Mouse (Mus musculus) spleen, postnatal 10 days (tissue): ENCODE results near the gene Col4a1.

ENCODE experiments used
- DNase-seq, 2 experiments: peaks; one replicate each; pipeline ENCODE4 v3.0.0; 2021 to 2022; ENCODE audit warnings: low spot score in 2 of 2

The Col4a1 gene

DNA sequence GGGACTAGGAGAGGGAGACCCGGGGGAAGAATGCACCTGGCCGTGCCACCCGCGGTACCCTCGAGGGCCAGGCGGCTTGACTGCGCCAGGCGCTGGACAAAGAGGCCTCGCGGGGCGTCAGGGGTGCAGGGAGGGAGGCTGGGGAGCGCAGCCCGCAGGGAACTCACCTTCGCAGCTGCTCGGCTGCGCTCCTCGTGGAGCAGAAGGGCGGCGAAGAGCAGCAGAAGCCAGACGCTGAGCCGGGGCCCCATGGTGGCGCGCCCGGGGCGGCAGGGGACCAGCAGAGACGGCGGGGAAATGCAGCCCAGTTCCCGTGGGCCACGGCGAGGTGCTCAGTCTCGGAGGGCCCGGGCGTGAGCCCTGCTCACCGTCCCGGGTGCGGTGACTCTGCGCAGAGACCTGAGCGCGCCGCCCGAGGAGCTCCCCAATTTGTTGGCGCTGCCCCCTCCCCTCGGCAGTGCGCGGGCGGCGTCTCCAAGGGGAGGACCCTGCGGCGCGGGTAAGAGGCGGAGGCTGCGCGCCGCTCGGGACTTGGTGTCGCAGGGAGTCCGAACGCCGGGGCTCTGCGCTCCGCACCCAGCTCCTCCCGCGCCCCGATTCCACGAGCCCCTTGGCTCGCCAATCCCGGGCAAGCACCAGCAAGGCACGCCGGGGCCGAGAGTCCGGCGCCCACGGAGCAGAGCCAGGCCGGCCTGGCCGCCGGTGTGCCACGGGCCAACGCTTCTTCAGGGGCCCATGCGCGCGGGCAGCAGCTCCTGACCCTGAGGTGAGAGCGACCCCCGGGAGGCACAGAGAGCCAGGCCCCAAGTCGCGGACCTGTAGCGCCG is at the start of gene Col4a1, which contains the start of gene Col4a2:
TSS of gene Col4a1 (minus strand) at position 478 of the 827 bp plus-strand sequence.
TSS of gene Col4a2 (plus strand) at position 457 of the 827 bp plus-strand sequence.
- DNase-seq = no peak

DNA sequence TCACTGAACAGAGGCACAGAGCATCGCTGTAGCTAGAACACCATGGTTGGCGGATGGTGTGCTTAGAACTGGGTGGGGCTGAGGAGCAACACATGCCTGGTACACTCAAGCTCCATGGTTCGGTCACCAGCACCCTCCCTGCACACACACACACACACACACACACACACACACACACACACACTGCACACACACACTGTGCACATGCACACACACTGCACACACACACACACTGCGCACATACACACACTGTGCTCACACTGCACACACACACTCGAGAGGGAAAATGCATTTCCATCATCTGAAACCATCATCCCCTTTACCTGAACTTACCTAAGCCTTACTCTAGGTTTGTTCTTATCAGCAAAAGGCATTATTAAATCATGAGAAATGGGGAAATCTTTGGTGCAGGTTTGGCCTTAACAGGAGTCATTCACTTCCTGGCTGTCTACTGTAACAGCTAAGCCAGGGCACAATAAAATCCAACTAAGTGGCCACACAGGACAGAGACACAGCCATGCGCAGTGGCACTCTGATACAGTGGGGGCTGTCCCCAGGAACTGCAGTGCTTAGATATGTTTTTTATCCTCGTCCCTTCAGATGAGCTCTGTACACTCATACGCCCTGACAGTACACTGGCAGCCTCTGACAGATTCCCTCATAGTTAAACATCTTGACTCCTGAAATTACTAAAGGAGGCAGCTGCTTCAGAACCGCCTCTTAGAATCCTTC is 49.1 kb upstream of the Col4a1 start:
- no peak for DNase-seq

DNA sequence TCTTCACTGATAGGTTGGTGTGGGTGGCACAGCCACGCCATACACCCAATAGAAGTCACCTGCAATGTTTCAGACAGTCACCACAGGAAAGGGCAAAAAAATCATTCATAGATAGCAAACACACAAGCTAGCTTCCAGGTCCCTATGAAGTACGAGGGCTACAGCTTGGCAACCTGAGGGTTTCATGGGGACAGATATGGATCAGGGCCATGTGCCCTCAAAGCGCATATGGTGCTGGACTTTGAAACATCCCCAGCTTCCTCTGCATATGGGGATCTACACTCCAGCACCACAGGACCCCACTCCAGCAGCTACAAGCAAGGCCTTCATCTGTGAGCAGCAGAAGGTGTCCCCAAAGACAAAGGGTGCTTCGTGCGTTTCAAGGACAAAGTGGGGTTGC is 47.2 kb upstream of the Col4a1 start:
- DNase-seq = no peak

DNA sequence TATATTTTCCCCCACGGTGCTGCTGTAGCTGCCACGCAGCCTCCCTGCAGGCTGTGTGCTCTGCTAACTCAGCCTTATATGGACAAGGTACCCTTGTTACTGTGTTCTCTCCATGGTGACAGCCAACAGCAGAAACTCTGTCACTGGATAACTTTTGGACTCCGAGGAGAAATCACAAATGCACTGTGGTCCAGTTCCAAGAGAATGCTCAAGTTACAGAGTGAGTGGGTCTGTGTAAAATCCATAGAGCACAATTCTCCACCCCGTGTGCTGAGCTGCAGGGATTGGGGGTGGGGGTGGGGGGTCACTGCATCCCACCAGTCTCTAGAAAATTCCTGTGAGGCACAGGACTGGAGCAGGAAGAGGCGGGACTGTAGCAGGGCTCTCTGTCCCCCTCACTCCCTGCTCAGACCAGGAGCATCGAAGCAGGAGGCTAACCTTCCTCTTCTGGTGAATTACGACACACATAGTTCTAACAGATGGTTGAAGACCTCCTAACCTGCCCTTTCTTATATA is 45.4 kb upstream of the Col4a1 start:
- DNase-seq = no peak

DNA sequence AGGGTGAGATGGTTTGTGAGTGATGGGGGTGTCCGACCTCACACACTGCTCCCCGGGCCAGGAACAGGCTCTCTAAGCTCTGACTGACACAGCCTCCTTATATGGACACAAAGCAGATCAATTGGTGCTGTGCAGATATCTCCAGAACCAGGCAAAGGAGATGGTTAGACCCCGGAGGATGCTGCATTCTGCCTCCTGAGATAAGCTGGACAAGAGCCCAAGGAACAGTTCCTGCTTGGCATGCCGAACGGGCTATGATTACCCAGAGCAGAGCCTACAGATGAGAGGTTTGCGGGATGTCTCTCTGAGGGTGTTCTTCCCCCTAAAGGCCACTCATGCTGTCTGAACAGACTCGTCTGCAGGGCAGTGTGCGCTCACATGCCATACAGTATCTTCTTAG is 44.1 kb upstream of the Col4a1 start:
- no peak for DNase-seq

DNA sequence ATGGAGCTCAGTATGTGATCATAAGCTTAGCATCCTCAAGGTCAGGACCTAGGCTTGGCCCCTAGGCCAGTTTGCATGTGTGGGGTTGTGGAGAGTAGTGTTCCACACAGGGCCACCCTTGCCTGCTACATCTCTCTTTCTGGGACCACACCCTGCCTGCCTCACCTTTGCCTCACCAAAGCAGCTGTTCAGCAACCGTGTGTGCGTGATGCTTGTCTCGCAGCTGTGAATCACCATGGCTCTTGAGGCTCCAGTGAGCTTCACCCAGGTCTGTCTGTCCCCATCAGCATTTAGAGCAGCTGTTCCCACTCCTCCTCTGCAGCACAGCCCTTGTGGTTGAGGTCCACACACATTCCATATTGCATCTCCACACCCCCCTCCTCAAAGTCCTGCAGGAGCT is 43.3 kb upstream of the Col4a1 start:
- DNase-seq = no peak

DNA sequence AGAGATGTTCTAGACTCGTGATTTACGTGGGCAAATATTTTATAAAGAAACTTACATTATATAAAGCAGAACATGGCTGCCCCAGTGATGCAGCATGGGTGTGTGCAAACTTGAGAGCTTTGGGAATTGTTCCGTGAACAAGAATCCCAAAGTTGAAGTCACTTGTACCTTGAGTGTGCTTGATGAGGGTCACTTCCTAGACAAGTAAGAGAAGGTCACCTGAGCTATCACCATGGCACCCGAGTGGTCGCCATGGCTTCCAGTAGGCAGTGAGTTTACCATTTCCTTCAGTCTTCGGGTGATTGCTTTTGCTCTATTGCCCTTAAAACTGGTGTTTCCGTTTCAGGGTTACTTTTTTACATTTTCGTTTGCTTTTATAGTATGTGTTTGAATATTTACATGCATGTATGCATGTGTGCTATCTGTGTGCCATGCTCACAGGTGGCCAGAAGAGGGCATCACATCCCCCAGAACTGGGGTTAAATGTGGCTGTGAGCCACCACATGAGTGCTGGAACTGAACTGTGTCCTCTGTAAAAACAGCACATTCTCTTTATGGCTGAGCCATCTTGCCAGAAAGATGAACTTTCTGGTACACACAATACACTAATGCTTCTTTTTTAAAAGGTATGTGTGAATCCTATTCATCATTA is 42.3 kb upstream of the Col4a1 start:
- DNase-seq = no peak

DNA sequence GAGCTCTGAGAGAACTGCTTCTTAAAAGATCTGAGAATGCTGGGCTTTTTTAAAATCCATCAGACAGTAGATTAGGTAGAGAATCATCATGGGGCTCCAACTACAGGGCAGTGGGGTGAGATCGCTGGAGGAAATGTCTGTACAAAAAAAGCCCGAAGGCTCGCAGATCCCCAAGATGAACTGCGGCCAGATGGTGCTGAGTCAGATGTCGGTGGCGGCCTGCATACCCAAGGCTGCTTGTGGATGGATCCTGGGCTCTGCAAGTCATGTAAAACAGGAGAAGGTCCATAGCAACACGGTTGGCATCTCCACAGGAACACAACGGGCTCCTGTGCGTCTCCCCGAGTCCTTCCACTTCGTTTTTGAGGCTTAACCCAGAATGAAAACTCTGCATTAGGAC is 39.9 kb upstream of the Col4a1 start:
- DNase-seq = no peak

DNA sequence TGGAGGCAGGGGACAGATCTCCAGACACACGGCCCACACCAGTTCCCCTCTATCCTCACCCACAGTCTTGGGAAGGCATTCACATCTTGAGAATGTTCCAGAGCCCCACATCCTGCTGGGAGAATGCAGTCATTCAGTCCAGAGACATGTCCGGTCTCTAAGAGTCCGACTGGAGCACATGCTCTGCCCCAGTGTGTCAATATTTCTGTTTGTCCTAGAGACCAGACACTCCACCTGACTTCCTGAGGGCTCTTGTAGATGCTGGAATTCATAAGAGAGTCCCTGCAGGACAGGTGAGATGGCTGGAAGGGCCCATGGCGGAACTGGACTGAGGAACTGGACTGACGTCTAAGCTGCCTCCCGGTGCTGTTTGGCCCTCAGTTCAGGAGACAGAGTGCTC is 38.7 kb upstream of the Col4a1 start:
- no peak for DNase-seq

DNA sequence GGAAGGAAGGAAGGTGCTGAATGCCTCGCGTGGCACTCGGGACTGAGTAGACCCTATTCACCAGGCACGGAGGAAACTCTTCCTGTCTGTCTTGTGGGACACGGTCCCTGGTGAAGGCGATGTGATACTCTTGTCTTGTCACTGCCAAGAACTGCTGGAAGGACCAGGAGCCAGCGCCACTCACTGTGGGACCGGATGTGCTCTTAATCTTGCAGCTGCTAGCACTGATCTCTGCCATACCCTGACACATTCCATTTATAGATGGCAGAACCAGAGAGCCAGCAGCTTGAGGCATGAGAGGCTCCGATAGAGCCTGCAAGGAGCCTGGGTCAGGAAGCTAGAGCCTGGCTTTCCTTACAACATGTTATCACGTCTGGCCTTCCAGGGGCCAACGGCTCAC is 36.0 kb upstream of the Col4a1 start:
- no peak for DNase-seq

DNA sequence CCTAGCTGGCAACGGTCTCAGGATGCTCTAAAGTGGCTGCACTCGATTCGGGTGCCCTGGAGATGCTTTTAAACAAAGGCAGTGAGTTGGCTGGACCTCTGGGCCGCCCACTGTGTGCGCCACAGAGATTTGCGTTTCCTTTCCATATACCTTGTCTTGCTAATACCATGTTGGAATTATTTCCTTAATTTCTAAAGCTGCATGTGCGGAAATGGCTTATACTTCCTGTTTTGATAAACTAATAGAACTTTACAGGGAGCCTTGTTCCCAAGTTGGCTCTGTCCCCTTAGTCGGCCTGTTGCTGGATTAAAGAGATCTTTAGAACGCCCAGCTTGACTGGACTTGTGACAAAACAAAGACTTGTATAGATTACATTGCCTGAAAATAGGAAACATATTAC is 35.1 kb upstream of the Col4a1 start:
- no peak for DNase-seq

DNA sequence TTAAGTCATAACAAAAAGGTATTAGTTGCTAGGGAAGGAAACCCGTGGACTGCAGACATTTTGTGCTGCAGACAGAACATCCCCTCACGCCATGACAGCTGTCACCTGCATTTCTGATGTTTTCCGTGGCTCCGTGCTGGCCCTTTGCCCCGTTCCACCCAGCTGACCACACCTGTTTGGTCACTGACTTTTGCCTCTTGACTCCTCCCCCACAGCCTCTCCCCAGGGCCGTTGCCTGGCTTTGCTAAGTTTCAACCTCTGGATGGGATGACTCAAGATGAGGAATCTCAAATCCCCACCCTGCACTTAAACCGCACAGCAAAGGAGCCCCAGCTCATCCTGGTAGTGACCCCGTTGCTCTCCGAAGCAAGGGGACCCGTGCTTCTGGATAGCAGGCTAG is 33.6 kb upstream of the Col4a1 start:
- DNase-seq = no peak

DNA sequence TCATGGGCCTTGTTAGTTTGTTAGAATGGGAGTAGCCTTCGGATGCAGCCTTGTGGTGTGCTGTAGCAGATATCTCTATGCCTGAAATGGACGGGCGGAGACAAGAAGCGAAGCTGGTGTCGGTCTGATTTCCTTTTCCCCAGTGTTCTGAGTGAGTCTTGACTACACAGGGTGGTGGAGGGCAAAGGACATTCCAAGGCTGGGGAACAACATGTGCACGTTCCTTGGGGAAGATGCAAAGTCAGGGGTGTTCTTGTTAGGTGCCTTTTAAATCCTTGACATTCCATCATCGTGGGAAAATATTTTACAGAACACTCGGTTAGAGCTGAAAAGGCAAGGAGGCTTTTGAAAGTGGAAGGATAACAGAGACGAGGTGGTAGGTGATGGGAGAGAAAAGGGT is 31.8 kb upstream of the Col4a1 start:
- no peak for DNase-seq

DNA sequence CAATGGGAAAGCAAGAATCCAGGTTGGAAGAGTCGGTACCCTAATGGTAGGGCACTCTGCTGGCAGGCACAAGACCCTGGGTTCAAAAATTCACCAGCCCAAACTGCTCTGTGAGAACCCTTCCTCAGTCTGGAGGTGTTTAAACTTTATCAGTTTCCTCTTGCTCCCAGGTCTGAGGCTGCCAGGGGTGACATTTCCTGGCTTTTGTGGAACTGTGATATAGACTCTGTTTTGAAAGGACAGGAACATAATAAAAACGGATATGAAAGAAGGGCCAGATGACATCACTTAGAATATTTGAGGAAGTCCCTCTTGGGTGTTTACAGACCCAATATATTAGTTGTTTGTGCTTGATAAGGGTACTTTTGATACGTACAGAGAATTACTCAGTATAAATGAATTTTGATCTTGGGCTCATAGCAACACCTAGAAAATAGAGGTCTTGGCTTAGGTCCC is 28.5 kb upstream of the Col4a1 start:
- no peak for DNase-seq

DNA sequence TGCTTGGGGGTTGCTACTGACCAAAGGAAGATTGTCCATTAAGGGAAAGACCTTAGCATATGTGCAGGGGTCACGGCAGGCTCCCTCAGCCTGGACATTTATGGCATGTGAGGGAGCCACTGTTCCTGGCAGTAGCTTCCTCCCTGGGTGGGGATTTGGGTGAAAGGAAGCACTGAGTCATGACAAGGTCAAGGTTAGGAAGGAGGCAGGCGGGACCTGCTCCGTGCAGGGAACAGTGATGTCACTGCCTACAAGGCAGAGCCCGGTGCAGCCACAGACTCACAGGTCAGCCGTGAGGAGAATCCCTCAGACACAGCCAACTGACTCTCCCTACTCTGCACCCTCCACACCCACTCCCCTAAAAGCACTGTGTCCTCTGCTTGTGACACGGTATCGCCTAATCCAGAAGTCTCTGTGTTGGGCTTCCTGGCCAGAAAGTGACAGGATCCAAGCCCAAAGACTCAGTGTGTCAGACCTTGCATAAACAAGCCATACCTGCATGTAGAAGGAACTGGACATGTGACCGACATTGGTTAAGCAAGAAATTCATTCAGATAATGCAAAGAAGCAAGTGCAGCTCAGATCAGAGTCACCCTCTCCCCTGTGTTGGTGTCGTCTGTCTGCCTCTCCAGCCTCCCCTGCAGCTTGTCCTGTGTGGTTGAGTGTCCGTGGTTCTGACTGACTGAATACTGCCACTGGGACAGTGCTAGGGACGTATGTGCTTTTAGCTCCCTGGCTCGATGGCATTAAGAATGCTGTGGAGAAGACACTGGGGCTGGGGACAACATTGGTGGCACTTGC is 27.9 kb upstream of the Col4a1 start:
- no peak for DNase-seq

DNA sequence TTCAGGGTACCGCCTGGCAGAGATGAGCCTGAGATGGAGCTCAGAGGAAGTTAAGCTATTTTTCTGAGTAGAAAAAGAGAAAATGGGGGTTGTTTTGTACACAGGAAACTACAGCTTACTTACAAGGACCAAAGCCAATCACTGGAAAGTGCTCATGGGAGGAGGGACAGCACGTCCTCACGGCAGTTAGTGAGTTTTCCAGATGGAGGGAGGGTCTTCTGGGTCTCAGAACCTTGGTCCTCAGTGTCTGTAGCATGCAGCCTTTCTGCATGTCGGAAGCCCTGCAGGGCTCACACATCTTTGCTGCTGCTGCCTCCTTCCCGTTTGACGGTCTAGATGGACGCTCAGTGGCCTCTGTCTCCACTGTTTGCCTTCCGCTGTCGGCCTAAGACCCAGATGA is 25.9 kb upstream of the Col4a1 start:
- no peak for DNase-seq

DNA sequence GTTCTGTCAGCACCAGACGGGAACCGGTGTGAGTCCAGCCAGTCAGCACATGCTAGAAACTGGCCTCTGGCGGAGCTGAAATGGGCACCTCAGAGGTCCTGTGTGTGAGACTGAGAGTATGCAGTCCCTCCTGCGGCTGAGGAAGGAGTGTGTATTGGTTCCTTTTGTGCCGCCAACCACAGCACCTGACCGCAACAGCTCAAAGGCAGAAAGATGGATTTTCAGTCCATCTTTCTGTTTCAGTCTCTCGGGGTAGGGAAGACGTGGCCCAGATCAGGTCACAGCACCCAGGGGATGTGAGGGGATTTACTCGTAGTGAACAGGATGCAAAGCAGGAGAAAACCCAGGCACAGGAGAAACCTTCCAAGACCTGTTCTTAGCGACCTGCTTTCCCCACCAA is 25.0 kb upstream of the Col4a1 start:
- DNase-seq = no peak

DNA sequence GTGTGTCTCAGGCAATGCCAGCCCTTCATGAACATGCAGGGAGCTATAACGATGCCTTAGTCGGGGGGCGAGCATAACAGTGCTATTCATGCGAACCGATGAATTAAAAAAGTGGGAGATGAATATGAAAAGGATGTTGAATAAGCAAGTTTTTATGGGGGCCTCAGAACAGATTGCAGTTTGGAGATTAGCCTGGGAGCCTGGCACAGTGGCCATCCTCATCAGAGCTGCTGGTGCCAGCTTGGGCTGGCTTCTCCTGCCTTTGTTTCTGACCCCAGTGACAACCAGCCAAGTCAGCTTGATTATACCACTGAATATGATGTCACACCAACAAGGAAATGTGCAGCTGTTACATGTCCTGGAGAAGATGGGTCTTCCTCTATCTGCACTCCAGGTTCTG is 23.7 kb upstream of the Col4a1 start:
- no peak for DNase-seq

DNA sequence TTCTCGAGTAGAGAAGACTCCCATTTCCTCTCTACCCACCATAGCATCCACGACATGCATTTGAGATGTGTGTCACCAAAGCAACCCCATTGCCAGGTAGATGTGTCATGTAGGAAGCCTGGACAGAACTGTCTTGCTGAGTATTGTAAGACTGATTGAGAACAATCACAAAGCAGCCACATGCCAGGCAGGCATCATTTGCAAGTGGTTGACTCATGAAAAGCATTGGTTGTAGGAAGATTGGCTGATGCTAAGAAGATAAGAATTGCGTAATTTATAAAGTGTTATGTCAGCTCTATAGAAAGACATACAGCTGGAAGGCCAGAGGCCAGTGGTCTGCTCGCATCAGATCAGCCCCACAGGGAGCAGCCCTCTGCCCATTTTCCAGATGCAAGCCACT is 22.6 kb upstream of the Col4a1 start:
- no peak for DNase-seq

DNA sequence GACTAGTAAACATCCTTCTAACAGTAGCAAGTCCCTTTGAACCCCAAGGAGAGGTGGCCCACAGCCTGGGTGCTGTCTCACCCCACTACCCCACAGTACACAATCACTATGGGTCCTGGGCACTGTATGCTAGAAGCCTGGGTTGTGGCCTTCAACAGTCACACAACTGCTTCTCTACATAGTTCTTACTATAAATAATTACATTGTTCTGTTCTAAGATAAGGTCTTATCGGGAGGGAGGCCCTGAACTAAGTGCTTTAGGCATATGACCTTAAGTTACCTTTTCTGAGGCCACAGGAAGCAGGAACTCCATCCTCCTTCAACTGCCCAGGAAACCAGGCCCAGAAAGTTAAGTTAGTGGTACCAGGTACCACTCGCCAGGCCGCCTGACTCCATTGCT is 21.9 kb upstream of the Col4a1 start:
- DNase-seq = no peak

DNA sequence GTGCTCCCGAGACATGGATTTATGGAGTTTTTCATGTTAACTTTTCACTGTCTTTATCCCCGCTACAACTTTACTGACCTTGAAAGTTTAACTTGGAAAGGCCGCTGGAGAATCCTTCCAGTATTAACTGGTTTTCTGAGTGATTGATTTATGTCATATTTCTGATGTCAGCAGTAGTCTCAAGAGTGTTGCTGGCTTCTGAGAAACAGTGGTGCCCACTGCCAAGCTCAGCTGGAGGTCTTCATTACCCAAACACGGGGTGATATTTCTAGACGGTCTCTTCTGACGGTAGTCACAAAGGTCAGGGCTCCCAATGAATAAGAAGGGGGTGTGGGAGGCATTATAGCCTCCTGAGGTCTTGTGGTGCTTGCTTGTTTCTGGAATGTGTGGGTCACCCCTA is 21.1 kb upstream of the Col4a1 start:
- no peak for DNase-seq

DNA sequence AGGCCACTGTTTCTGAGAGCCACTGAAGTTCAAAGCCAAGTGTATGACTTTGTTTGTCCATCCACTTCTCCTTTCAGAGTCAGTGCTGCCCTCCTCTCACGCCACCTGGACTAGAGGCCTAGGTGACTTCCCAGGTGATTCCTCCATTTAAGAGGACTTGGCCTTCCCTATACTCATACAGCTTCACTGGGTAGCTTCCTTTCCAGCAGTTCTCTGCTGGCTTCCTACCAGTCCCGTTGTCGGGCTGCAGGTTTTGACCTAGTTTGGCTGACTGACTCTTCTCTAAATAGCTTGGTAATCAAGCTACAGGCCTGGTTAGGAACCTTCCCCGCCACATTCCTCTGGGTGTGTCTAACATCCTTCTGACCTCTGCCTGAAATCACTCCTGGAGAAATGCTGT is 18.9 kb upstream of the Col4a1 start:
- DNase-seq = no peak
